Mouse (Mus musculus): ENCODE results near the gene Zfp319. TPM values are rescaled to one million over a fixed set of nuclear protein-coding genes. Genes with fewer than 3 reads are reported as not detected.

Zfp319 gene
- polyA plus RNA-seq, 1 experiment from 2014 or later: 12.3 TPM

DNA sequence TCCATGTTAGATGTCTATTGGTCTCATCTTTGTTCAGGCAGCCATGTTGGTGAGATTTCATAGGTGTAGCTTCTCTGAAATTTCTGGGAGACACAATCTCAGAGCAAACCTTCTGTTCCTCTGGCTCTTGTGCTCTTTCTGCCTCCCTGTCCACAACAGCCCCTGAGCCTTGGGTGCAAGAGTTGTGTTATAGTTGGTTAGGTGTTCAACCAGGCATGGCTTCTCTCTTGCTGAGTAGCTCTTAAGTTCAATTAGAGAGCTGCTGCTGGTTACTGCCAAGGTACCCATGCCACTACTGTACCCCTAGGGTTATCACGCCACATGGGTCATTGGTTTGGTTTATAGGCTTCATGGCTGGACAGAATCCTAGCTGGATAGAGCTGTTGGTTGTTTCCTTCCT lies 16.4 kb downstream of the Zfp319 start:
- ChIA-PET POLR2A (no interaction called here), CTCF (no interaction called here)
- no peak for DNase-seq (ENCODE audit: low read depth, low spot score)
- TF ChIP-seq CTCF (IDR thresholded peaks at IDR 0.05): no peak
- in situ Hi-C loops (cut with MboI; ENCODE audit: low pct_unique_long_range_greater_than_20kb): no loop called here
- no peak for ATAC-seq
- peaks cover 5% of the 10 kb centered on the region for H3K27me3 ChIP-seq

DNA sequence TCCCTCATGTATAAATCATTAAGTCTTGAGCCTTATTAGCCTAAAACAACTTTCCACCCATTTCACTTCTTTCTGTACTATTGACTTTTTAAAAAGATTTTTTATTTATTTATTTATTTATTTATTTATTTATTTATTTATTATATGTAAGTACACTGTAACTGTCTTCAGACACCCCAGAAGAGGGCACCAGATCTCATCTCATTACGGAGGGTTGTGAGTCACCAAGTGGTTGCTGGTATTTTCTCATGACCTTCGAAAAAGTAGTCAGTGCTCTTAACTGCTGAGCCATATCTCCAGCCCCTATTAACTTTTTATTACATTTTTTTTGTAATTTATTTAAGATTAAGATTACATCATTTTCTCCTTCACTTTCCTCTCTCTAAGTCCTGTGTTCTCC lies 17.0 kb downstream of the Zfp319 start:
- DNase-seq (ENCODE audit: low read depth, low spot score) (no peak), ATAC-seq (no peak)
- POLR2A ChIA-PET: no interaction called here
- no peak for TF ChIP-seq CTCF (IDR thresholded peaks at IDR 0.05)
- in situ Hi-C loops (cut with MboI; ENCODE audit: low pct_unique_long_range_greater_than_20kb): no loop called here
- CTCF ChIA-PET: no interaction called here
- H3K27me3 ChIP-seq: peaks cover 5% of the 10 kb centered on the region

DNA sequence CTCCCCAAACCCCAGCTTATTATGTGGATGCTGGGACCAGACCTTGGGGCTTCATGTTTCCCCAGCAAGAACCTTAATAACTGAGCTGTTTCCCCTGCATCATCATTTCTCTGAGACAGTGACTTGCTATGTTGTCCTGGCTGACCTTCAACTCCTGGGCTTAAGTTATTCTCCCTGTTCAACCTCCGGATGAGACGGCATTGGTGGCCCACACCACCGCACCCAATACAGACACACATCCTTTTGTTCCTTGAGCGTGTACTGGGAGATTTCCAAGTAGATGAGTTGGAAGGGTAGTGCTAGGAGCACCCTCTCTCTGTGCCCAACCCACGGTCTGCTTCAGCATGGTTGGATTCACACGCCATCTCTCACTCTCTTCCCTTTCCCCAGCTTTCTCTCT lies 17.9 kb downstream of the Zfp319 start:
- in situ Hi-C loops (cut with MboI; ENCODE audit: low pct_unique_long_range_greater_than_20kb): no loop called here
- ATAC-seq (no peak), DNase-seq (ENCODE audit: low read depth, low spot score) (no peak)
- POLR2A ChIA-PET: no interaction called here
- H3K27me3 ChIP-seq: peaks cover 5% of the 10 kb centered on the region
- CTCF ChIA-PET: interaction anchor here (1.0 kb wide), 1 partner anchor 9 kb away, joined by 3 read pairs; no protein-coding TSS in a partner anchor
- no peak for TF ChIP-seq CTCF (IDR thresholded peaks at IDR 0.05)

DNA sequence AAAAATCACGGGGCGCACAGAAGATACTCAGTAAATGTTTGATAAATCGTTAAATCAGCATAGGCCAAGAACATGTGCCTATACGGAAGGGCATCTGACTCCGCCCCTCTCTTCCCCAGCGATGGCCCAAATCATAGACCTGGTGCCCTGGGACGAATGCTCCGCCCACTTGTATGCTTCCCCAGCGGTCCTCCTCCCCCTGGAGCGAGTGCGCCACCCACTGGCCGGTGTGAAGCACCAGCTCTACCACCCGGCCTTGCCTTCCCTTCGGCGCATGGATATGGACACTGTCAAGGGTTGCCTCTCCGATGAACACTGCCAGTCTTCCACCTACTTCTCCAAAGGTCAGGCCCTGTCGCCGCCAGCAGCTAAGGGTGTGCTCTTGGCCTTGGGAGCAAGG lies 18.9 kb downstream of the Zfp319 start:
- ATAC-seq: no peak
- peaks cover 5% of the 10 kb centered on the region for H3K27me3 ChIP-seq
- in situ Hi-C loops (cut with MboI; ENCODE audit: low pct_unique_long_range_greater_than_20kb): no loop called here
- no peak for TF ChIP-seq CTCF (IDR thresholded peaks at IDR 0.05)
- ChIA-PET CTCF (interaction anchor here (1.0 kb wide), 1 partner anchor 10 kb away, joined by 3 read pairs; no protein-coding TSS in a partner anchor), POLR2A (no interaction called here)
- DNase-seq (ENCODE audit: low read depth, low spot score): no peak

DNA sequence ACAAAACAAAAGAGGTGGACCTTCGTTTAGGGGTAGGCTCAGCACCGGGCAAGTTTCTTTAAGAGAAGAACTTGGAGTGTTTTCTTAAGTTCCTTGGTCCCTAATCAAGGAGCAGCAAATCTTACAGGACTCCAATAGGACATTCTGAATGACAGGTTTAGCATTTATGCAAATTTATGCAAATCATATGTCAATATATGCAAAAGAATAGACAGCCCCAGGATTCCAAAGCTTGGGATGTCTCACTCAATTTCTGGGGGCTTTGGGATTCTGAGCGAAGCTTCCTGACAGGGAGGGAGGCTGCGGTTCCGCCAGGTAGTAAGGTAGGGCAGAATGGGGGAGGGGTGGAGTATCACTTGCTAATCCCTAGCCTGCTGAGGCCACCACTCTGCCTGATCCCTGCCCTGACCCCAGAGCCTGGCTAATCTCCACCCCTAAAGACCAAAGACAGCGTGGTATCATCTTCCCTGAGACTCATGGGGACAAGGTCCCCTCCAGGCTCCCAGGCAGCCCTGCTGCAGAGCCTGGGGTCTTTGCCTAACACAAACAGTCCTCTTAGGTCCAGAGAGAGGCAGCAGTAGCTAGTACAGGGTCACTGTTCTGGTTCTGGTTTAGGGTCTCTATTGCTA lies 21.3 kb downstream of the Zfp319 start, which contains the start of gene Tepp:
Tepp (plus strand) TSS at position 225 of the 629 bp plus-strand sequence.
- CTCF ChIA-PET: no interaction called here

DNA sequence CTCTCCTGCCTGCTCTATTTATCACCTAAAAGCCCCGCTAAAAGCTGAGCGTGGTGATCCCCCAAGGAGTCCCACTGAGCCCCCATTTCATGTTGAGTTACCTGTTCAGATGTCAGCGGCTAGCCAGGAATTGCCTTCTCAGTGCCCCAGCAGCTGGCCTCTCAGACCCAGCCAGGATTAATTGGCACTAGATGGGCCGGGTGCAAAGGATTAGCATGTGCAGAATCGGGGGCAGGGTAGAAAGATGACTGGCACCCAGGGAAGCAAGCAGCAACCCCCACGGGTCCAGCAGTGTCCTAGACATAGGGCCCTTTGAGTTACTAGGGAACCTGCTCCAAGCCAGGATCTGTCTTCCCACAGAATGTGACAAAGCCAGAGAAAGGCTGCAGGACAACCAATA lies 25.3 kb downstream of the Zfp319 start, which contains the start of gene Cngb1:
Cngb1 (minus strand) TSS at position 155 of the 400 bp plus-strand sequence.
- in situ Hi-C loops (cut with MboI; ENCODE audit: low pct_unique_long_range_greater_than_20kb): loop anchor here (5.0 to 10.0 kb wide), 2 partner anchors 49 to 362 kb away; no protein-coding TSS in a partner anchor
- no peak for DNase-seq (ENCODE audit: low read depth, low spot score)
- H3K27me3 ChIP-seq: peaks cover 2% of the 10 kb centered on the region
- ATAC-seq: no peak
- ChIA-PET POLR2A (no interaction called here), CTCF (no interaction called here)
- TF ChIP-seq CTCF (IDR thresholded peaks at IDR 0.05): no peak

More for the DNA sequence above, 21.3 kb downstream of the Zfp319 start, which contains the start of gene Tepp:
- in situ Hi-C loops (cut with MboI; ENCODE audit: low pct_unique_long_range_greater_than_20kb): no loop called here
- no peak for TF ChIP-seq CTCF (IDR thresholded peaks at IDR 0.05)
- ATAC-seq: no peak
- peaks cover 5% of the 10 kb centered on the region for H3K27me3 ChIP-seq
- POLR2A ChIA-PET: no interaction called here
- DNase-seq (ENCODE audit: low read depth, low spot score): no peak

DNA sequence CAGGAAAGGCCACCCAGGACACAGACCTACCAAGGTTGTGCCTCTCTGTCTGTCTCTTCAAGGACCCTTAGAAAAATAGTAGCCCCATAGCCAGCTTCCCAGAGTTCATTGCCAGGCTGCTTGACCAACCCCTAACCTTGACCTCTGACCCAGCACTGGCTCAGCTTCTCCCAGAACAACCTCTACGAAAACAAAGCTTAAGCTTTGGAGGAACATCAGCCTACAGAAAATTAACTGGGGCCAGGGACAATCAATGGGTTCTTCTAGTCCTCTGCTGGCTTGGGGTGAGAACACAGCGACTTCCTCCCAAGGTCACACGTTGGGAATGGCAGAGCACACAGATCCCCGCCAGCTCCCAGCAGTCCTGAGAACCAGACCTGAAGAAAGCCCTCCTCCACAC lies 26.2 kb downstream of the Zfp319 start:
- TF ChIP-seq CTCF (IDR thresholded peaks at IDR 0.05): no peak
- in situ Hi-C loops (cut with MboI; ENCODE audit: low pct_unique_long_range_greater_than_20kb): loop anchor here (5.0 to 10.0 kb wide), 2 partner anchors 48 to 361 kb away; no protein-coding TSS in a partner anchor
- no peak for DNase-seq (ENCODE audit: low read depth, low spot score)
- ChIA-PET CTCF (interaction anchor here (0.9 kb wide), 1 partner anchor 12 kb away, joined by 3 read pairs; no protein-coding TSS in a partner anchor), POLR2A (no interaction called here)
- ATAC-seq: no peak
- H3K27me3 ChIP-seq: no peaks in the 10 kb centered on the region

DNA sequence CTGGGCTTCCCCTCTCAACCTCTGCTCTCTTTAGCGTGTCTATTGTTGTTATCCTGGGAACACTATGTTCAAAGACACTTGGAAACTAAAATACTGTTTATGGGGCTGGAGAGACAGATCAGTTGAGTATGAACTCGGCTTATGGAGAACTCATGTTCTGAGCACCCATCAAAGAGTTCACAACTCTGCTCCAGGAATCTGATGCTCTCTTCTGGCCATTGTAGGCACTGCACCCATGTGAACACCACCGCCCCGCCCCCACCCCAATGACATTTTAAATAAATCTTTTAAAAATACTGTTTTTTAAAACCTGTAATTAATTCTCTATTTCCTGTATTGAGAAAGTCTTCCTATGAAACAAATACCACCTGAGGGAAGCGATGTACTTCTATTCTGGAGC lies 29.3 kb downstream of the Zfp319 start:
- ChIA-PET POLR2A (interaction anchor here (0.6 kb wide), 2 partner anchors 47 to 217 kb away, joined by 3 to 4 read pairs; no protein-coding TSS in a partner anchor), CTCF (interaction anchor here (2.4 kb wide), 1 partner anchor 48 kb away, joined by 6 read pairs; no protein-coding TSS in a partner anchor)
- in situ Hi-C loops (cut with MboI; ENCODE audit: low pct_unique_long_range_greater_than_20kb): loop anchor here (10.0 kb wide), 1 partner anchor 358 kb away; no protein-coding TSS in a partner anchor
- no peak for ATAC-seq
- no peak for DNase-seq (ENCODE audit: low read depth, low spot score)
- peaks cover 9% of the 10 kb centered on the region for H3K27me3 ChIP-seq
- no peak for TF ChIP-seq CTCF (IDR thresholded peaks at IDR 0.05)

DNA sequence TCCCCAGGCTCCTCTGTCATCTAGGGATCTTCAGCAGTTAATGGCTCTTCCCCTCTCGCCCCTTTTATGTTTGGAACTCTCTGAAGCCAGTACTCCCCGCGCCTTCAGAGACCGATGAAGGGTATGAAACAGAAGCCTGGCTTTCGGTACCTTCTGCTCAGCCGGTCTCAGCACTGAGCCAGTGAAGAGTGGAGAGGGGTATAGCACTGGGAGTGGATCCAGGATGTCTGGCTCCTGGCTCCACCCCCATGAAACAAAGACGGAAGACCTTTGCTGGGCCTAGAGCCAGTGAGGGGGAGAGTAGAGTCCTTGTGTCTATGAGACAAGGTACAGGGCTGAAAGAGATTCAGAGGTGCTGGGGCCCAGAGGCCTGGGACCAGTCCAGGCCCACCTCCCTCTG lies 37.9 kb downstream of the Zfp319 start:
- DNase-seq (ENCODE audit: low read depth, low spot score): no peak
- no peak for TF ChIP-seq CTCF (IDR thresholded peaks at IDR 0.05)
- no peak for ATAC-seq
- ChIA-PET POLR2A (no interaction called here), CTCF (no interaction called here)
- peaks cover 14% of the 10 kb centered on the region for H3K27me3 ChIP-seq
- in situ Hi-C loops (cut with MboI; ENCODE audit: low pct_unique_long_range_greater_than_20kb): no loop called here

DNA sequence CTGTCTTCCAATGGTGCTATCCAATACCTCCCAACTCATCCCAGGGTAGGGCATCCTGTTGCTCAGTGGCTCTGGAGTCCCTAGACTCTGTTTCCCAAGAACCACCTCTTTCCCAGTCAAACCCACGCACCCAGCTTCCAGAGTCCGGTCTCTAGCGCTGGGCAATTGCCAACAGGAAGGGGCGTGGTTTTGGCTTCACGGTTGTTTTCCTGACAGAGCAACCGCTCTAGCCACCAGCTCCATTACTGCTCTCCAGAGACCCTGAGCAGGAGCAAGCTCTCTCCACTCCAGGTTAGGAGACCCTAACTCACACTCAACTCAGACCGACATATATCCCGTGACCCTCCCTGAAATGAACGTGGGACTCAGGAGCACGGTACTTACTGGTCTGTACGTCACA lies 38.6 kb downstream of the Zfp319 start:
- ATAC-seq (no peak), DNase-seq (ENCODE audit: low read depth, low spot score) (no peak)
- ChIA-PET CTCF (interaction anchor here (0.7 kb wide), 1 partner anchor 38 kb away, joined by 3 read pairs; no protein-coding TSS in a partner anchor), POLR2A (no interaction called here)
- TF ChIP-seq CTCF (IDR thresholded peaks at IDR 0.05): no peak
- H3K27me3 ChIP-seq: peaks cover 17% of the 10 kb centered on the region
- in situ Hi-C loops (cut with MboI; ENCODE audit: low pct_unique_long_range_greater_than_20kb): no loop called here

DNA sequence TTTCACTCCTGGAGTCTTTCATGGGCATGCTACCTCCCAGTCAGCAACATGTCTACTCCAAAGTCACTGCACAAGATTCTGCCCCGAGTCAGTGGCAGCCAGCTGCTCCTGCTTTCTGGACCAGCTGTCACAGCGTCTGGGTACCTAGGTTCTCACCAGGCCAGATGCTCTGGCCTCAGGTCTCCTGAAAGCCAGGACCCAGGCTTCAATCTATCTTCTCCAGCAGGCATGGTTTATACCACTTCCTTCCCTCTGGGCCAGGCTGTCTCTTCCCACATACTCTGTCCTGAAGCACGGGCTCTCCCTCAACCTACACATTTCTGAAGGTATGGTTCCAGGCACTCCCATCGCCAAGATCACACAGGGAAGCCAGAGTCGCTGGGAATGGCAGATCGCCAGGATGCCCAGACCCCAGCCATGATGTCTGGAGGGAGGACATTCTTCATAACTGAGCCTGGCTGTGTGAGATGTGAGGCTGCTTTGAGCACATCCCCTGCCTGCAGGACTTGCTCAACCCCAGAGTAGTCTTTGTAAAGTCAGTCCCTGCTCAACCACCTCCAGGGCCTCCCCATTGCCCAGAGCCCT lies 42.6 kb downstream of the Zfp319 start:
- TF ChIP-seq CTCF (IDR thresholded peaks at IDR 0.05): no peak
- no peak for ATAC-seq
- ChIA-PET POLR2A (no interaction called here), CTCF (interaction anchor here (0.7 kb wide), 1 partner anchor 18 kb away, joined by 3 read pairs; no protein-coding TSS in a partner anchor)
- DNase-seq (ENCODE audit: low read depth, low spot score): no peak
- H3K27me3 ChIP-seq: peaks cover 15% of the 10 kb centered on the region
- in situ Hi-C loops (cut with MboI; ENCODE audit: low pct_unique_long_range_greater_than_20kb): no loop called here

Measured in Patski (cell line).